Mouse (Mus musculus) left cerebral cortex, adult 9 months (tissue): ENCODE measurements around the gene Pex14.

Experiments used
- DNase-seq, 2 experiments: peaks; one replicate each; pipeline ENCODE4 v3.0.0; 2022; ENCODE audit warnings: low spot score in 2 of 2

Gene Pex14

DNA sequence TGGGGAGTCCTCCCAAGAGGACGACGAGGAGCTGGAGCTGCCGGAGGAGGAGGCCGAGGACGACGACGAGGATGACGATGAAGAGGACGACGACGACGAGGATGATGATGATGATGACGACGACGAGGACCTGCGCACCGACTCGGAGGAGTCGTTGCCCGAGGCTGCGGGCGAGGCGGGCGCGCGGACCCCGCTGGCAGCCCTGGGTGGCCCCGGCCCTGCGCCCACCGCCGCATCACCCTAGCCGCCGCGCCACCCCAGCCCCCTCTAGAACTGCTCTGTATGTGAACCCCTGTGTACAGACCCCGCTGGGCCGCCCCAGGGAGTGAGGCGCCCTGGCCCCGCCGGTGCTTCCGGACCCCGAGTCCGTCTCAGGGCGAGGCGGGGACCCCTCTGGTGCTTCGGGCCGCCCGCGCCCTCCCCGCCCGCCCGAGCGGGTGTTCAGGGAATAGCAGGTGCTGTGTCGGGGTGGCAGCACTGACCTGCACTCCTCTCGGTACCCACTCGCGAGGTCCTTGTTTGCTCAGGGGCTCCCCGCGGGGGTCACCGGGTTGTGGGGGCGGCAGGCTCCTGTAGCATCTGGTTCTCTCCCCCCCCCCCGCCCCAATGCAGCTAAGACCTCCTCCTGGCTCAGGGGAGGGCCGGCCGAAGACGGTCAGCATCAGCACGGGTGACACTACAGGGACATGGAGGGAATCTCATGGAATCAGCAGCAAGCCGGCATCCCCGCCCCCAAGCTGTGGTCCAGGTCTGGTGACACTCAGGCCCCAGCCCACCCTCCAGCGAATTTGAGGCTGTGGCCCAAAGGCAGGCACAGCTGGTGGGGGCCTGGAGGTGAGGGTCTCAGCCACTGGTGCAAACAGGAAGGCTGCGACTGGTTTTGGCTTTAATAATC lies 147.1 kb downstream of the Pex14 start:
- DNase-seq: peak in 1 of 2 experiments; percentile 23

DNA sequence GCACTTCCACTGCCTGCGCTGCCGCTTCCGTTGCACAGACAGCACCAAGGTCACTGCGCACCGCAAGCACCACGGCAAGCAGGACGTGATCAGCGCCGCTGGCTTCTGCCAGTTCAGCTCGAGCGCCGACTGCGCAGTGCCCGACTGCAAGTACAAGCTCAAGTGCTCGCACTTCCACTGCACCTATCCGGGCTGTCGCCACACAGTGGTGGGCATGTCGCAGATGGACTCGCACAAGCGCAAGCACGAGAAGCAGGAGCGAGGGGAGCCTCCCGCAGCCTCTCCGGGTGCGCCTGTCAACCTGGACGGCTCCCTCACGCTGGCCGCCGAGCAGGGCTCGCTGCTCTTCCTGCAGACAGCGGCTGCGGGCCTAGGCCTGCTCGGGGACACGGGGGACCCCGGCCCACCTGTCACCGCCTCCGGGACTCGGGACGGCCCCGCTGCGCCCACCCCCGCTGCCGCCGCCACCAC lies 147.8 kb downstream of the Pex14 start:
- DNase-seq: peak in 1 of 2 experiments; percentile 43

DNA sequence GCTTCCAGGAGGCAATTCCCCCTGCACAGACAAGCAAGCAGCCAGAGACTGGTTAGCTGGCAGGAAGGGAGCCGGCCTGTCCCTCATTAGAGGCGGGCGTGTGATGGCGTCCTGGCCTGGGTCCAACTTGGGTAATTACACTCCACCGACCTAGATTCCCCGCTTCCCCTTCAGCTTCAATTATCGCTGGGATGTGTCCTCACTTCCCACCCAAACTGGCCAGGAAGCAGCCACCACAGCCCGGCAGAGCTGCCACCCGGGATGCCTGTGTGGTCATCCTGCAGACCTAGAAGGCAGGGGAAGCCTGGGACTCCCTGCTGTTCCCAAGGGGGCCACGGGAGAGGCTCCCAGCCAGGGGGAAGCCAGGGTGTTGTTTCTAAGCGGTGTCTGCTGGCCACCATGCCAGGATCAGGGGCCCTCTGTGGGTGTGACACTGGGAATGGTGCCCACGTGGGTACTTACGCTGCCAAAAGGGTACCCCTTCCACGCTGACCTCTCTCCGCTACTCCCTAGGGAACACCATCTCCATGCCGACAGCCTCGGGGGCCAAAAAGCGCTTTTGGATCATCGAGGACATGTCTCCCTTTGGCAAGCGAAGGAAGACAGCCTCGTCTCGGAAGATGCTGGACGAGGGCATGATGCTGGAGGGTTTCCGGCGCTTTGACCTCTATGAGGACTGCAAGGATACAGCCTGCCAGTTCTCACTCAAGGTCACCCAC lies 148.6 kb downstream of the Pex14 start:
- DNase-seq: peak in 1 of 2 experiments; percentile 57

DNA sequence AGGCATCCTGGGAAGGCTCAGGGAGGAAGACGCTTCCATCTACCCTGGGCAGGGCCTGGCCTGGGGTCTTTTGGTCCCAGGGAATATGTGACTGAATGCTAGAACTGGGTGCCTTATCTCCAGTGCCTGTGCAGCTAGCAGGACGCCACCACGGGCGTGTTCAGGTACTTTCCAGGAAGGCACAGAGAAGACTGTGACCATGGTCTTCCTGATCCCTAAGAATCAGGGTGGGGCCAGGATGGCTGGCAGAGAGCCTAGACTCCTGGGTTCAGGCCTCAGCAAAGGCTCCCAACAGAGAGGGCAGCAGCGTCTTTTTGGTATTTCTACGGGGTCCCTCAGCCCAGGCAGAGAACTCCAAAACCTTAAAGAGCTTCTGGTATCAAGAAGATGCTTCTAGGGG lies 149.2 kb downstream of the Pex14 start:
- DNase-seq: no peak

DNA sequence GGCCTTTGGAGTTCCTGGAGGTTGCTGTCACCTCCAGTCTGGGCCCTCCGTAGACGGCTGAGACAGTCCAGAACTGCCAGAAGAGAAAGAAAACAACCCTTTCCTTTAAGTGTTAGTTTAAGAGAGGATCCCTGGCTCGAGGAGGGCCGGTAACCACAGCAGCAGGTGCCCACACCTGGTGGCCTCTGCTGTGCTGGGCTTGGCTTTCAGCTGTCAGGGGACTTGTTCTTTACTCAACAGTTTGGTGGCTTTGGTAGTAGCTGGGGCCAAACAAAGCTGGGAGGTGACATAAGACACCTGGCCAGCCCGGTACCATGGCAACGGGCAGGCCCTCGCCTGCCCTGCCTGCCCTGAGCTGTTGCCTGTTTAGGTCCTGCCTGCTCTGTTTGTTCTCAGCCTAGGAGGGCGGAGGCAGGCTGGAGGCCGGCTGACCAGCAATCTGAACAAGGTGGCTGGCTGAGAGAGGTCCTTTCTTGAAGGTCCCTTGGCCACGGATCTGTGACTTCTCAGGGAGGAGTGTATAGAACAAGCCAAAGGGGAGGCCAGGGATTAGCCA lies 151.8 kb downstream of the Pex14 start:
- no peak for DNase-seq

DNA sequence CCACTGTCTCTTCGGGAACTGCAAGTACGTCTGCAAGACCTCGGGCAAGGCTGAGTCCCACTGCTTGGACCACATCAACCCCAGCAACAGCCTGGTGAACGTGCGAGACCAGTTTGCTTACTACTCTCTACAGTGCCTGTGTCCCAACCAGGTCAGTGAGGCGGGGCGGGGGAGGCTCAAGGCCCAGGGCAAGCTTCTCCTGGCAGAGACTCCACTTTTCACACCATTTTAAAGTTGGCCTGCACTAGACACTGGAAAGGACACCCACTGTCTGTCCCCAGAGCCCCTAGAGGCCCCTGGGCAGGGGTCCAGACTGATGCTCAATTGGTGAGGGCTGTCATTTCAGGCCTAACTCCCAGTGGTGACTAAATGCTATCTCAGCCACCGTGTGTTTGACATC lies 153.6 kb downstream of the Pex14 start:
- DNase-seq: no peak

DNA sequence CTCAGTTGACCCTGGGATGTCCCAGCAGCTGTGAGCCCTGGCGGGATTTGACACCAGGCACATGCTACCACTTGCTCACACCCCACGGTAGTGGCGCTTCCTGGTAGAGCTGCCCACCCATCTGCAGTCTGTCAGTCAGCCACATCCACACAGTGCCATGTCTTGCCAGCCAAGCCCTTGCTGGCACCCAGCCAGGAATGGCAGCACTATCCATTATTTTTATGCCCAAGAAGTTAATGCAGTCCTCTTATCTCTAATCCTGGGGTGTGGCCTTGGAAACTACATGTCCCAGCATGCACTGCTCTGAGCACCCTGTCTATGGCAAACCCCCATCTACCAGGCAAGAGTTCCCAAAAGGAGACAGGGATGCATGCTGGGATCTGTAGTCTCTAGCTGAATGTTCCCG lies 154.2 kb downstream of the Pex14 start:
- DNase-seq: peak in 1 of 2 experiments; percentile 45

DNA sequence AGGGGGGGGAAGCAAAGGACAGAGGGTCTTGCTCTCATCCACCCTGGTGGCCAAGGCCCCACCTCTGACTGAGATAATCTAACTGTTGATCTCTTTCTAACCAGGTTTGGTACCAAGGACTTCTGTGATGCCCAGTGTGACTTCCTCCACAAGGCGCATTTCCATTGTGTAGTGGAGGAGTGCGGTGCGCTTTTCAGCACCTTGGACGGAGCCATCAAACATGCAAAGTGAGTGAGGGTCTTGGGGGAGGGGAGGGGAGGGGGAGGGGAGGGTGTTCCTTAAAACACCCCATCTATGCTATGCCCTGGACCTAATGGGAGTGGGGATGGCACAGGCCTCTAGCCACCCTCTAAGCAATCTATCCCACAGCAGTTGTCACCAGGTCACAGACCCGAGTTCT lies 156.6 kb downstream of the Pex14 start:
- no peak for DNase-seq

DNA sequence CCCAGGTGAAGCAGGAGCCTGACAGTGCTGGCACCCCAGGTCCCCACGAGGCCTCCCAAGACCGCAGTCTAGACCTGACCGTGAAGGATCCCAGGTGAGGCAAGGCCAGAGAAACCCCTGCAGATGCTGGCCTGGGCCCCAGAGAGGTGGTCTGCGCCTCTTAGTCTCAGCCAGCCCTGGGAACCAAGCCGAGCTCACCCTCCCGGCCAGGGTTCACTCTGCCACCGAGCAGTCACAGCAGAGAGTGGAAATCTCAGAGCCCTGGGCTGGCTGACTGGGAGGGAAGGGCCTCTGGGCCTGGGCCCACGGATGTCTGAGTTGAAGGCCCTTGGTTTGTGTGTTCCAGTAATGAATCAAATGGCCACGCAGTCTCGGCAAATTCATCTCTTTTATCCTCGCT lies 158.4 kb downstream of the Pex14 start:
- no peak for DNase-seq

DNA sequence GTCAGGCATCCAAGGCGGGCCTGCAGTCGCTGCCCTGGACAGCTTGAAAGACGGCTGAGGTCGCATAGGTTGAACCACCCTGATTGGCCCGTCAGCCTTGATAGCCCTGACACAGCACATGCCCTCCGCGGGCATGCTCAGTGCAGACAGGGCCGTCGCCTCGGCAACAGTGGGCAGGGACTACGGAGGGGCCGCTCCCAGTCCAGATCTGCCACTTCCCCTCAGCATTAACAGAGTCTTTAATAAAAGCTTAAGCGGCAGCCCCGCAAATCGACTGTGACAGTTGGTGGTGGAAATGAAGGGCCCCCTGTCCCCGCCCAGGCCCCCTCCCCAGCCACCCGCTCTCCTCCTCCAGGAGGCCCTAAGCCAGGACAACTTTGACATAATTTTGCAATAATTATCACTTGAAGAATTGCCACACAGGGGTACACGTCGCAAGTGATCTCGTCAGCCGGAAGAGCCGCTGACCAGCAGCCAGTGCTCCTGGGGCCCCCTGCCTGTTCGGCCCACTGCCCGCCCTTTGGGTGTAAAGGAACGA lies 158.9 kb downstream of the Pex14 start:
- peak in 1 of 2 experiments; percentile 26 for DNase-seq

DNA sequence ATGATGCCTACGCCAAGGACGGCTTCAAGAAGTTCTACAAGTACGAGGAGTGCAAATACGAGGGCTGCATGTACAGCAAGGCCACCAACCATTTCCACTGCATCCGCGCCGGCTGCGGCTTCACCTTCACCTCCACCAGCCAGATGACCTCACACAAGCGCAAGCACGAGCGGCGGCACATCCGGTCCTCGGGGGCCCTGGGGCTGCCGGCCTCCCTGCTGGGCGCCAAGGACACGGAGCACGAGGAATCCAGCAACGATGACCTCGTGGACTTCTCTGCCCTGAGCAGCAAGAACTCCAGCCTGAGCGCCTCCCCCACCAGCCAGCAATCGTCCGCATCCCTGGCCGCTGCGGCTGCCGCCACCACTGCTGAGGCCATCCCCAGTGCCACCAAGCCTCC lies 161.1 kb downstream of the Pex14 start:
- no peak for DNase-seq

DNA sequence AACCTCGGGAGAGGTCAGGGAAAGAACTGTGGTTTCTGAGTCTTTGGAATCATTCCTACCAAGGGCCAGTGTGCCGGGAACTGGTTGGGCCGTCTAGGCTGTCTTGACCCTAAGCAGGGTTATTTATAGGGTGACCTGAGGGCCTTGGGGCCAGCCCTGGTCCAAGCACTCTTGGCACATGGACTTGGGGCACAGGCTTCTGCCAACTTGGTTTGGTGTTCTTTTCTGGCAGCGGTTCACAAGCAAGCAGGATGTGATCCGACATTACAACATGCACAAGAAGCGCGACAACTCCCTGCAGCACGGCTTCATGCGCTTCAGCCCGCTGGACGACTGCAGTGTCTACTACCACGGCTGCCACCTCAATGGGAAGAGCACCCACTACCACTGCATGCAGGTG lies 162.9 kb downstream of the Pex14 start:
- DNase-seq: no peak

DNA sequence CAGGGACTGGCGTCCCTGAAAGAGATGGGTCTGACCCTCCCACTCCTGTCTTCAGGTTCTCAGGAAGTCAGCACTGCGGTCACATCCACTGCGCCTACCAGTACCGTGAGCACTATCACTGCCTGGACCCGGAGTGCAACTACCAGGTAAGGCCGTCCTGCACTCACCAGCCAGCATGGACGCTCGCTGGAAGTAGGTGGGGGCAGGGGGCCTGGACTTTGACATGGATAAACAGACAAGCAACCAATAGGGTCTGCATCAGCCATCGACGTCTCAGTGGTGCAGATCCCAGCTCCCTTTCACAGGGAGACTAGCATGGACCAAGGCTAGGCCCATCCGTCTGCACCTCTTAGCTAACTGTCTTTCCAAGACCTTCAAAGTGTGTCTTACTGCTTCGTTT lies 163.6 kb downstream of the Pex14 start:
- no peak for DNase-seq

DNA sequence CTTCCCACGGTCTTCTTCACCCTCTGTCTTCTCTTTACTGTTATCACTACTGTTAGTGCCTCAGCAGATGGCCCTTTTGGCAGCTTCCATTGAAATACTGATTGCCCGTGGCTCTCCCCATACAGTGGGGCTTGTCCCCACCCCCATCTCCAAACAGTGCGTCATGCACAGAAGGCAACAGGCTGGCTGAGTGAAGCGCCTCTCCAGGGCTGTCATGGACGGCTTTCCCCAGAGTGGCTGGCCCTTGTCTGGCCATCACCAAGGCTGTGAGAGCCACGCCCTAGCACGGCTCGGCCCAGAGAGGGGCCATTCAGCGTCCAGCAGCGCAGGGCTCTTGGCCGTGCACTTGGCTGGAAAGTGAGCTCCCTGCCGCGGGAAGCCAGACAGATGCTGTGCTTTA lies 164.5 kb downstream of the Pex14 start:
- DNase-seq: no peak

DNA sequence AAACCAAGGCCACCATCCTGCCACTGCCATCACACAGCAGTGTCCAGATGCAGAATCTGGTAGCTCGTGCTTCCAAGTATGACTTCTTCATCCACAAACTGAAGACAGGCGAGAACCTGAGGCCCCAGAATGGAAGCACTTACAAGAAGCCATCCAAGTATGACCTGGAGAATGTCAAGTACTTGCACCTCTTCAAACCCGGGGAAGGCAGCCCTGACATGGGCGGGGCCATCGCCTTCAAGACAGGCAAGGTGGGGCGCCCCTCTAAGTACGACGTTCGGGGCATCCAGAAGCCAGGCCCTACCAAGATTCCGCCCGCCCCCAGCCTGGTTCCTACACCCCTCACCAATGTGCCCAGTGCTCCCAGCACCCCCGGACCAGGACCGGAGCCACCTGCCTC lies 166.6 kb downstream of the Pex14 start:
- no peak for DNase-seq

DNA sequence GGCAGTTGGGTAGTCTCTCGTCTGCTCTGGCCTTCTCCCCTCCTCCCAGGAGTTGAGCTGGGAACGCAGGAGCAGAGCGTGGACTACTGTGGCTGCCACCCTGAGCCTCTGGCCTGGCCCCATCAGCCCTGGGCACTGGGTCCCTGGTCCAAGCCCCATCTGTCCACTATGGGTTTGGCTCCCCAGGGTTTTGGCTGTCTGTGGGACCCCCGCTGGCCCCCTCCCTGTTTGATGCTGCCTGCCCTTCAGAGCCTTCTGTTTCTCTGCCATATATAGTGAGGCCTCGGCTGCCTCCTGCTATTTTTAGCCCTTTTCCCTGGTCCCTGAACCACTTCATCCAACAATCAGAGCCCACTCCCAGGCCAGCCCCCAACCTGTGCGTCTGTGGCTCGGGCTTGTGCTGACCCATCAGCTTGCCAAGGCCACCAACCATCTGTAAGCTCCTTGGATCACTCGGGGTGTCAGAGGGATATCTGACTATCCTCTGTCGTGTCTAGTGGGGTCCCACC lies 168.9 kb downstream of the Pex14 start:
- no peak for DNase-seq

DNA sequence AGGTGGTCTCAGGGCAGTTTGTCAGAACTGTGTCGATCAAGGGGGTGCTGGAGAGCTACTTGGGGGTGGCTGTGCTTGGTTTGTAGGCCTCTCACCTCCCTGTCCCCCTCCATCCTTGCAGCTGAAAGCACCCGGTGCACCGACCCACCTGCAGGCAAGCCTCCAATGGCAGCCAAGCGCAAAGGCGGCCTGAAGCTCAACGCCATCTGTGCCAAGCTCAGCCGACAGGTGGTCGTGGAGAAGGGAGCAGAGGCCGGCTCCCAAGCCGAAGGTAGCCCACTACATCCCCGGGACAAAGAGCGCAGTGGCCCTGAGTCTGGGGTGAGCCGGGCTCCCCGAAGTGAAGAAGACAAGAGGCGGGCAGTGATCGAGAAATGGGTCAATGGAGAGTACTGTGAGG lies 170.8 kb downstream of the Pex14 start:
- no peak for DNase-seq

DNA sequence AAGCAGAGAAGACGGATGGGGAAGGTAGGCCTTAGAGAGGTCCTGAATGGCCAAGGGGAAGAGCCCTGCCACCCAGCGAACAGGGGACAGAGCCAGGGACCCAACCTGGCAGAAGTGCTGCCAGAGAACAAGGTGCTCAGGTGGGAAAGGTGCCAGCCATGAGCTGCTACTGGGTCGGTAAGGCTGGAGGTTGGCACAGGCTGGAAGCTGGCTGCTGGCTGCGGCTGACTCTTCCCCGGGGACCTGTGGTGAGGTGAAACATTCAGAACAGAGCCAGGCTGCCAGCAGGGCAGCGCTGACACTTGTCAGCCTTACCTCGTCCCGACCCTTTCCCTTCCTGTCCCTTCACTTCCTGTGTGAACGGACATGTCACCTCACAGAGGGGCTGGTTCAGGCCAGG lies 171.4 kb downstream of the Pex14 start:
- no peak for DNase-seq

DNA sequence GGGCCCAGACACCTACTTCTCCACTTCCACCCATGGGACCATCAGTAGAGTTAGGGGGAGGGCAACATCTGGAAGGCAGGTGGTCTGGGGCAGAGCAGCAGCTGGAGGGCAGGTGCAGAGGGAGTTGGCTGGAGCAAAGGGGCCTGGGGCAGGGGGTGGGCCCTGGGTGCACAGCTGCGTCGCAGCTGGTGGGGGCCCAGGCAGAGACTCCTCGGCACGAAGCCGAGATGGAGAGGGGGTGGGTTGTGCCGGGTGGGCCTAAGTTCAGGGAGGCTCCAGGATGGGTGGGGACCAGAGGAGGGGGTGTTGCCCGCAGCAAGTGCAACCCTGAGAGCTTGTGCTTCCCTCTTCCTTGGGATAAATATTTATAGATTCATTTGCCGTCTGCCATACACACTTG lies 173.2 kb downstream of the Pex14 start:
- no peak for DNase-seq

DNA sequence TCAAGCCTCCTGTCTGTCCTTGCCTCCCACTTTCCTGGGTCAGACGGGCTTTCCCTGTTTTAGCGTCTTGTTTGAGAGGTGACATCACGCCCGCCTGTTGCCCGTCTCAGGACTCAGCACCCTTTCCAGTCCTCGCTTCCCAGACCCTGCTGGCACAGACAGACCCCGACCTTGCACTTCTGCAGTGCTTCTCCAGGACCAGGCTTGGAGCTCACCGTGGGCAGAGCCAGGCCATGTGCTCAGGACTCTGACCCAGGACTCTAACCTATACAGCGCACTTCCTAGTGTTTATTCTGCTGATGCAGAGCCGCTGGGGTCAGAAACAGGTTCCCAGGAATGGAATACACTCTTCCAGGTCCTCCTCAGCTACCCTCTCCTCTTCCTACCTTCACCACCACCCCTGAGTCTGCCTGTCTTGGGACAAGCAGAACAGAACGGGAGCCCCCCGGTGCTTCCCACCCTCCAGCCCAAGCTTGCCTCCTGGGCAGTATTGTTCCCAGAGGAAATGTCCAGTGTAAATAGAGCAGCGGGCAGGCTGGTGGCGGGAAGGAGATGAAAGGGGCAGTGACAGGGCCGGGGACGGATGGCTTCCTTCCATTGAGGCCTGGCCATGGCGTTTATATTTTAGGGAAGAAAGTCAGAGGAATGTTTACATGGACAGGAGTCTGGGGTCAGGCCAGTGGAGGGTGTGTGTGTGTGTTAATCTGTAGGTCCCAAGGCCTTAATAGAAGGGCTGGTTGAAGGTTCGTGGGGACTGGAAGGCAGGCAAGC lies 173.9 kb downstream of the Pex14 start:
- no peak for DNase-seq

DNA sequence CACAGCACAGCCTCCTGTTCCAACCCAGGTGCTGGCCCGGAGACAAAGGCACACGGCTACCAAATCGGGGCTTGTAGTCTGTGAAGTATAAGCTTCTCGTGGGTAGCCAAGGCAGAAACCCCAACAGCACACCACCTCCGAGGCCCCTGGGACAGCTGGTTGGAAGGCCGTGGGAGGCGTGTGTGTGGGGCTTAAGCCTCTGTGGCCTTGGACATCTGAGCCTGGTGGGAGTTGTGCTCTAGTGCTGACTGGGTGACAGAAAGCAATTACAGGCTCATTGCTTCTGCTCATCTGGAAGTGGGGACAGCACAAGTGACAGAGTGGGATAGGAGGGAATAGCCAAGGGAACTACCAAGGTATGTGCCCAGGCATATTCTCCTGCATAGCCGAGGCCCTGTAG lies 175.7 kb downstream of the Pex14 start:
- DNase-seq: no peak
